Mouse (Mus musculus) left cerebral cortex, adult 18-20 months (tissue): ENCODE data around the gene Cog3. TPM values are rescaled to one million over a fixed set of nuclear protein-coding genes. Genes with fewer than 3 reads are reported as not detected.

Source experiments
- DNase-seq, 2 experiments: peaks; one replicate each; pipeline ENCODE4 v3.0.0; 2021 to 2022; ENCODE audit warnings: low spot score in 2 of 2, mixed read lengths in 1 of 2
- total RNA-seq, 2 experiments: library from RNA; stranded (reverse); gene quantifications; 2 replicates each; pipeline ENCODE4 v1.2.3; 2021

Cog3 gene
- total RNA-seq, 2 experiments from 2014 or later: 24.3 to 25.5 TPM

DNA sequence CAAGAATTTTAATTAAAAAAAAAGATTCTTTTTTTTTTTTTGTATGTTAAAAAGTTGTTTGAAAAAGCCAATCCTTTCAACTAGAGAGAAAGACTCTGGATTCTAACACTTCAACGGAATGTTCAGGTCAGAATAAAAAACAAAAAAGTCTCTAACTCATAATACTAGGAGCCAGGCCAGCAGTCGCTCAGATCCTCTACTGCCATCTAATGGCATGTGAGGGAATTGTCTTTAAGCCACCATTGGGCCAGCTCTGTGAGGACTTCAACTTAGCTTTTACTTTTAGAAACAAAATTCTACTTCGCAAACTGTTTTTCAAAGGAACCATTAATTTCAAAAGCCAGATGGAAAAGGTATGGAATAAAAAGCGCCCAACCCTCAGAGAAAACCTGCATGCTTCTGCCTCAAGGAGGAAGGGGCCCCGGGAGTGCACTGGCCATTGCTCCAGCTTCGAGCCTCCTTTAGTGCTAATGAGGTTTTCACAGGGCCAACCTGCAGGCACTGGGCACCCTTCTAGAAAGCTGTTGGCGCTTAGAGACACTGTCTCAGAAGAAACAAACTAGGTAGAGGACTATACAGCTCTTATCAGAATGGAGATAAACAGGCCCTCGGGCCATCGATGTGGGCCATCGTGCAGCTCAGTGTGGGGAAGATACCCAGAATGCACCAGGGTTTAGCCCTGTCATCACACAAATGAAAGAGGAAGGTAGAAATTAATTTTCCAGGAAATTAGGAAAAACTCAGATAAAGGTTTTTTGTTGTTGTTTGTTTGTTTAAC, 6.9 kb upstream of the Cog3 start:
- peak; percentile 24 to 36 for DNase-seq

DNA sequence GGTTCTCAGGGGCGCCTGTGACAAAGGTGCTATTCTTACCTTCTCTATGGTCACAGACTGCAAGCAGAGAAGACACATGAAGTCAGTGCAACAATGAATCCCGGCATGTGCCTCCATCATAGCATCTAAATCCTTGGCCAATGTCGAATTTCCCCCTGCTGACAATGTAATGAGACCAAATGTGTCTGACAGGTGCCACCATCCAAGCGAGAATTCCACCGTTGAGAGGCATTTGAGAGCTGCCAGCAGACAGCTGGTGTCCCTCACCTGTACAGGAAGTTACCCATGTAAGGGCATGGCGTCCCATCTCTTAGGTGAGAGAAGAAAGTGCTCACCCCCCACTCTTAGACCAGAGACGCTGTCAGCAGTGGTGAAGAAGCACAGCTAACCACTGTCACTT, 4.1 kb upstream of the Cog3 start:
- DNase-seq: no peak

DNA sequence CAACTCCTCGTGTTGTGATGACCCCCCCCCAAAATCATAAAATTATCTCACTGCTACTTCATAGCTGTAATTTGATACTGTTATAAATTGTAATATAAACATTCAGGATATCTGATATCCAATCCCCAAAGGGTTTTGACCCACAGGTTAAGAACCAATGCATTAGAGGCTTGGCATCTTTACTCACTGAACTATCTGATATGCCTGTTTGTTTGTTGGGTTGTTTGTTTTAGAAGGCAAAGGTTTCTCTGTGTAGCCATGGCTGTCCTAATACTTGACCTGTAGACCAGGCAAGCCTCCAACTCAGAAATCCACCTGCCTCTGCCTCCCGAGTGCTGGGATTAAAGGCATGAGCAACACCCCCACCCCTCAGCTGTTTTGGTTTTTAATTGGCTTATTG, 3.5 kb upstream of the Cog3 start:
- DNase-seq: no peak

DNA sequence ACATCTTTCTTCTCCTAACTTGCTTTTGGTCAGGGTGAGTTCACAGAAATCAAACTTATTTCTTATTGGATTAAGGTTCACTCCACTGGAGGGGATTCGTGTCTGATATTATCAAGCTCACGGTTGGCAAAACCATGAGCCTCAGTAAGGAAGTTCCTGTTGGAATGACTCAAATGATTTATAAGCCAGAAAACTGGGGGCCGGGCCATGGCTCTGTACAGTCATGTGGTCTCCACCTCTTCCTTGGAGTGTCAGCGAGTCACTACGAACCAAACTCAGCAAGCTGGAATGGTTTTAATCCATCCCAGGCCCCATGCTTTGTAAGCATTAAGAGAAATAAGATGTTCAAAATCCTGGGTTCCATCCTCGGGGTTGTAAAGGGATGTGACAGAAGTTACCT, 2.7 kb upstream of the Cog3 start:
- no peak for DNase-seq

DNA sequence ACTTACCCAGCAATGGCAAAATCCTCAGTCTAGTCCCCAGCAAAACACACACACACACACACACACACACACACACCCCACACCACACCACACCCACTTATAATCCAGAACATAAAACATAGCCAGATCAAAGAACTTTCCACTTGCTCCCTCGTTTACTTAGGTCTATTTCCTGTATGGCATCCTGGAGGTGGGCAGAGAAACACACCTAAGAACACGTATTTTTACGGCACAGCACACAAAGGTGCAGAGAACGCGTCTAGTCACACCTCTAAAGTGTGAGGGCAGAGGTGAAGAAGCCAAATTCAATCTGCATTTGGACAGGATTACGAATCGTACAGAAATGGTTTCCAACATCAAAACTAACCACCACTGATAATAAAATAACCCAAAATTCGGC, 1.1 kb downstream of the Cog3 start:
- no peak for DNase-seq

DNA sequence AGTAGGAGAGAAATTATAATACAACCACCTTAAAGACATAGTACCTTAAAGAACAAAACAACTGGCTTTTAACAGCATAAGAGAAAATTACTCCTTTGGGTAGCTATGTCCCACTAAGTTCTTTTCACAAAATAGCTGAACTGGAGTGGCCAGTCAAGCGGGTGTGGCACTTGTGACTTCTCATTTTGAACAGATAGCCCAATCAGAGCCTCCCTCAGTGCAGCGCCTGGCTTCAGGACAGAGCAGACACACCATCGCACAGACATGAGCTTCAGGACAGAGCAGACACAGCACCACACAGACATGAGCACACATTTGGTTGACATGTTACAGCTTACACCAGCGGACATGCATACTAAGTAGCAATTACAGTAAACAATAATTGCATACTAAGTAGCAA, 3.3 kb downstream of the Cog3 start:
- DNase-seq: no peak

DNA sequence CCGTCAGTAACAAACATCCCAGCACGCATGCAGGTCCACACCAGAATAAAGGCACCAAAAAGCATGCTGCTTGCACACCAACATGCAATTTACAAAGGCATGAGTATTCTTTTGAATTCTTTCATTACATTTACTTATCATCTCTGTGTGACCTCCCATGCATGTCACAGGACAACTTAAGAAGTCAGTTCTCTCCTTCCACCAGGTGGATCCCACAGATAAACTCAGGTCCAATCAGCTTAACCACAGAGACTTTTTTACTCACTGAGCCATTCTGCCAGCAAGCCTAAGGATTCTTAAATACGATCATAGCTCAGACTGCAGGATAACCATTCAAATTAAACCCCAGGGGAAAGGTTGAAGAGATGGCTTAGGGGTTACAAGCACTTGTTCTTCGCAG, 5.2 kb downstream of the Cog3 start:
- no peak for DNase-seq

DNA sequence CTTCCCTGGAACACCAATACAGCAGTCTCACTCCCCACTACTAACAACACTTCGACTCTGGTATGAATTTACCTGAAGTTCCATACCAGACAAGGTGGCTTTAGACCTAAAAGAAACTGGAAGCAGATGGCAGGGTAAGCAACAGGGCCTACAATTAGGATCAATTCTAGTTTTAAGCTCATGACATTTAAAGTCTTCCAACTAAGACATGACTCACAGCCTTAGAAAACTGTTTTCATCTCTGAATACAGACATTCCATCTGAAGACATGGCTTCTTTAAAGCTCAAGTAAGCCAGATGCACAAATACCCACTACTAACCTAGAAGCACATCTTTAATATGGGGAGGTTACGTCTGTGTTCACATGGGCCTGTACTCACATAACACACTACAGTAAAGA, 6.4 kb downstream of the Cog3 start:
- no peak for DNase-seq

DNA sequence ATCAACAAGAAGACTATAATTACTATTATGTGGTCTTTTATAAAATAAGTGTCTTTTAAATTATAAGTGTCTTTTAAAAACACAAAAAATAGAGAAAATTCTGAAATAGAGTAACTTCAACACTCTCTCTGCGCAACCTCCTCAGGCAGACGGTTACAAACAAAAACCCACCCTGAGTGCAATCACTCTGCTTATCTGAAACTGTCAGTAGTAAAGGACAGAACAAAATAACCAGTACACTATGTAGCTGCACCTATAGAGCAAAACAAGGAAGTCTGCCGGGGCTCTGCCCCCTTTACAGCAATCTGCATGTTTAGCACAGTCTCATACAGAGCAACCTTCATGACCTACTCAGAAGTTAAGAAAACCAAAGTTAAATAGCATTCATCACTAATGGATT, 12.4 kb downstream of the Cog3 start:
- DNase-seq: no peak

DNA sequence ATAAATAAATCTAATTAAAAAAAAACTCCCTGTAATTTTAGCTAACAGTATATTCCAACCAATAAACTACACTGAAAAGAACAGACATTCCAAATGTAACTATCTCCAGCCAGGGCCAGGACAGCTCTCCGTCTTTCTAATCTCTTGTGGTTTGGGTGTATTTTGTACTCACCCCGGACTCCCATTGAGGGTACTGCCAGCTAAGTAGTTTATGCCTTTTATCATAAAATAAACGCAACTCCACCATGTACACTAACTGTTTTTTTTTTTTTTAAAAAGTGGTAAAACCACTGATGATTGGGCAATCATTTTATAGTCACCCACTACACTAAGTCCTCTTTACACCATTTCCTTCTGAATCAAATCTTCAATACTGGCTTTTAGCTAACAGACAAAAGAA, 18.7 kb downstream of the Cog3 start:
- no peak for DNase-seq

DNA sequence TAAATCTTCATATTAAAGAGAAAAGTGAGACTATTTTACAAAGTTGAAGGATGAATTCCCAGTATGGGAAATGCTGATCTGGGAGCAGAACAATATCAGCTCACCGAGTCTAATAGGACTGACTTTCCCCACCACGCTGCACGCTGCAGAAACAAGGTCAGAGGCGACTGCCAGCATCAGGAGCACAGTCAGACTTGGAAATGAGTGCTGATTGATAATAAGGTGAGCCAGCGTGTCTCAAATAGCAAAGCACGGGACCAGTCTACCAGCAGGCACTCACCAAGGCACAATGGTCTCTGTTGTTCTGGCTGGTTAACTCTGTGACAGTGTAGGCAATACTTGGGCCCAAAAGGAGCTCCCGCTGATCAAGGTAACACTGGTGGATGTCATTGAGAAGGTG, 21.7 kb downstream of the Cog3 start:
- no peak for DNase-seq

DNA sequence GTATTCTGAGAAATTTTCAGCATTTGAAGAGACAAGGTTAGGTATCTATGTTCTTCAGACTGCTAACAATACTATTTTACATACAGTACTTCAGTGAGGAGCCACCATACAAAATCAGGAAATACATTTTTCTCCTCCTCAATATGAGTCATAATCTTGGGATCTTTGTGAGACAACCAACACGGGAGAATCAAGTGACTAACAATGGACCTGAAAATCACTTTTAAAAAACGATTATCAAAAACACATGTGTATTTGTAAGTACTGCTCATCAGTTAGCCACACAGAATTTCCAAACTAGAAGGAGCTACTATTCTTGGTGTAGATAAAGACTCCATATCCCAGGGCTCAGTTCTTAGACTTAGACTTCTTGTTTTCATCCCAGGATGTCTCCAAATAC, 23.0 kb downstream of the Cog3 start:
- DNase-seq: no peak

DNA sequence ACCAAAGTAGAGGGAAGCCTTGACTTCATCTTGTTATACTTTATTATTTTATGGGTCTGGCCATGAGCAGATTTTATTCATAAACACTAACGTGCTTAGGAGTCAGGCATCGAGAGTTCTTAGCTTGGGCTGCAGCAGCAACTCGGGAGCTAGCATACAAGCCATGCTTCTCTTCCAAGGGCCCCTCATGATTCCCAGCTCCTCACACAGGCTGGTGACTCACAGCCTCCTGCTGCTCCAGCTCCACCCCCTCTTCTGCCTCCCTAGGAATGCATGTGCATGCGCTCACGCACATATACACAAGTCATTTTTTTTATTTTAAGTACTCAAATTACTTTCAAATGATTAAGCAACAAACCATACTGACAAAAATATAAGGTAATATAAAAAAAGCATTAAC, 26.2 kb downstream of the Cog3 start:
- no peak for DNase-seq

DNA sequence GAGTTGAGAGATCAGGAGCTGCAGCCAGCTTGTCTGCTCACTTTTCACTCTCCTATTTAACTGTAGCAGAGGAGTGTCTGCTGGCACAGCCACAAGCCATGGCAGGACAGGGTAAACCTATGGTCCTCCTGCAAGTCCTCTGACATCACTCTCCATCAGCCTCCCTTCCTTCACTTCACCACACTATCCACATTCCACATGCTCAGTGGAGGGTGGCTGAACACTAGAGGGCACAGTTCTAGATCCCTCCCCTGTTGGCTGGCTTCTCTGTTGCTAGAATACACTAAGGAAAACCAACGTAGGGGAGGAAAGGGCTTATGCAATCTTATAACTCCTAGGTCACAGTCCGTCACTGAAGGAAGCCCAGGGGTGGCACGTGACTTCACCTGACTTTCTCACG, 27.3 kb downstream of the Cog3 start:
- DNase-seq: no peak

DNA sequence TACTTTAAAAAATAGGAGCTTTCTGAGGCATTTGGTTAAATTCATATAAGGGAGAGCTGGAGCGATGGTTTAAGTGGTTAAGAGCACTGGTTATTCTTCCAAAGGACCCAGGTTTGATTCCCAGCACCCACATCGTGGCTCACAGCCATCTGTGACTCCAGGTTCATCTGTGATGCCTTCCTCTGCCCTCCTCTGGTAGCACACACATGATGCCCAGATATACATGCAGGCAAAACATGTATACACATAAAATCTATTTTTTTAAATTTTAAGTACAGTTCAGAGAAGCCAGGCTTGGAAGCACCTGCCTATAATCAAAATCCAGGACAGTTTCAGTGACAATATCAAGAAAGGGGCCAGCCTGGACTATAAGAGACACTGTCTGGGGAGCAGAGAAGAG, 31.5 kb downstream of the Cog3 start:
- DNase-seq: no peak

DNA sequence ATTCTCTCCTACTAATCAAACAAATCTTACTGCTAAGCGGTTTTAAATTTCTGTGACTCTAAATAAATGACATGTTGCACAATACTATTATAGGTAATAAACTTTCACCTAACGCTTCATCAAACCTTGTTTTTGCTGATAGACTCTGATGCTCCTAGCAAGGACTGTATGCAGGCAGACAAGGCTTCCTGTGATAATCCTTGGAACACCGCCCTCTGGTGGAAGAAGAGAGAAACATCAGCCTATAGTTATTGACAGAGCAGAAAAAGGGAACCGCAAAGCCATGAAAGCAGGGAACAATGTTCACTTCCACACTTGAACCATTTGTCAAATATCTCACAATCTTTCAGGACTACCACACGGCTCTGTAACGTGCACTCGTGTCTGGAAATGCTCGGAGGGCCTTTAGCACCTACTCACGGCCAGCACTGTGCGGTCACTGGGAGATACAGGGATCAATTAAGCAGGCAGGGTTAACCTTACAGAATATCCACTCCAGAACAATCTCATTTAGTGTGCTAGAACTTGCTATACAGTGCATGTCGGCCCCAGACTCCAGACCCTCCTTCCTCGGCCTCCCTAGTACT, 32.2 kb downstream of the Cog3 start:
- DNase-seq: peak; percentile 60 to 62

DNA sequence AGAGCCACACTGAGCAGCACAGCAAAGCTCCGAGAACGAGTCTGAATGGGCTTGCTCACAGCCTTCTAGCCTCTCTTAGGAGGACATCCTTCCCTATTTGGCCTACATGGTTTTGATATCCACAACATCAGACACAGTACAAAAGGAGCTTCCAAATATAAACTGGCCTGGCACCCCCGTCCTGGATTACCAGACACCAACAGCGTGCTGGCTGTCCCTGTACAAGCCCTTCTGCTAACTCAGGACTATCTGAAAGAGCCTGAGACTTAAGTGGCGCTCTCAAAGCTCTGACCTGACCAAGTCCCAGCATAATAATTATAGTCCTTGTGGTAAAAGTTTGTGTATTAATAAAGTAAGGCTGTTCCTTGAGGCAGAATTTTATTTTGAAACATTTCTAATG, 34.2 kb downstream of the Cog3 start:
- DNase-seq: no peak

DNA sequence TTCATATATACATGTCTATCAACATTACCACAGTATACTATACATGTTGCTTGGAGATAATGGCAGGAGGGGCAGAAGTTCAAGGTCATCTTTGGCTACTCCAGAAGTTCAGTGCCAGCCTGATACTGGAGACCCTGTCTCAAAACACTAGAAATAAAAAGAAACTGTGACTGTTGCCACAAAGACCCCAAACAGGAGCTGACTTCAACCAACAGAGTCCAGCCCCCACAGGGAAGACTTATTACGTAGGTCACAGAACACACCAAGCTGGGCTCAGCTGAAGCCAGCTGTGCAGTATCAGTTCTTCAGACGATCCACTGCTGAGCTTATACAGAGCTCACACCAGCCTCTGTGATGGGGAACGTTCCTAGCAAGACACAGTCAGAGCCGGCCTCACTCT, 37.9 kb downstream of the Cog3 start:
- no peak for DNase-seq

DNA sequence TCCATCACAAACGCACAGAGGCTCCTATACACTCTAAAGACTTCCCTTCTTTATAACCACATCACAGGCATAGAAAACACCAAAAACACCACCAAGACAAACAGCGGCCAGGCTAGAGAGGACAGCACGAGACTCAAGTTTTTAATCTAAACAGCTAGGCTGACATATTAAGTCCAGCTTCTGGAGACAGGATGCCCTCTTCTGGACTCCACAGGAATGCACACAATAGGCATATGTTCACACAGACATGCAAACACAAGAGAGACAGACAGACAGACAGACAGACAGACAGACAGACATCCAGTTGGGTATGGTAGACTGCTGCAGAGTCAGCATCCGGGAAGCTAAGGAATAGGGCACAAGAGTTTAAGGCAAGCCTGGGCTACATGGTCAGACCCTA, 40.7 kb downstream of the Cog3 start:
- no peak for DNase-seq

DNA sequence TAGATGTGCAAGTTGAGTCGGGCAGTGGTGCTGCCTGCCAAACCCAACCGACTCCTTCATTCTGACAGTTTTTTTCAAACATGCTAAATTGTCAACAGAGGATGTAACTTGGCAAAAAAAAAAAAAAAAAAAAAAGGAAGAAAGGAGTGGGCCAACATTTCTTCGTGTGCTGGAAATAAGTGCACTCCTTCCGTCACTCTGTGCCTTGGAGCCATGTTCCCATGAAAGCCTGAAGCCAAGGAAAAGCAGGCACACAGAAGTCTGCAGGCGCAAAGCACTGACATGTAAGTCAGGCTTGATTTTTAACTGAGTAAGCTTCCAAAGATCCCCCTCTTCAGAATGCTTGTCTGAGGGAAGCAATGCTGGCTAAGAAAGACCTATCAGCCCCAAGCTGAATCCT, 41.6 kb downstream of the Cog3 start:
- no peak for DNase-seq

DNA sequence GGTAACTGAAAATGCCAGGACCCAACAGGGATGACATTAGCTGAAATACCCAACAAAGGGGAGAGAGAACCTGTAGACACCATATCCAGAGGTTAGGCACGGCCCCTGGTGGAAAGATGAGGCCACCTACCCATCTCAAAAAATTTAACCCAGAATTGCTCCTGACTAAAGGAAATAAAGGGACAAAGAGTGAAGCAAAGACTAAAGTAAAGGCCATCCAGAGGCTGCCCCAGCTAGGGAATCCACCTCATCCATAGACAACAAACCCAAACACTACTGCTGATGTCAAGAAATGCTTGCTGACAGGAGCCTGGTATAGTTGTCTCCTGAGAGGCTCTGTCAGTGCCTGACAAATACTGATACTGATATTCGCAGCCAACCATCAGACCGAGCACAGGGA, 42.6 kb downstream of the Cog3 start:
- no peak for DNase-seq

DNA sequence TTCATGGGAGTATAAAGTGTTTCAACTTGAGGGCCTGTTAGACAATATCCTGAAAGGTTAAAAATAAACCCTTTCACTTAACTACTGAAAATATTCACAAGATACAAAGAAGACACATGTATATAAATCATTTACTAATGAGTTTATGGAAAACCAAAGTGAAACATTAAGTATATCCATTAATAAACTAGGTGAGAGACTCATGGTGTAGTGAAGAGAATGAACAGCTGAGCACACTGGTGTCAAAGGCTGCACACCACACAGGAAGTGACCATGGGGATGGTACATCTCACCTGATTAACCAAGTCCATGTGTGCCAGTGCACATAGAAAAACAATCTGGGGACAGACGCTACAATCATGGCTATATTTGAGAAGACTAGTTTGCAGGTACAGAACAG, 45.3 kb downstream of the Cog3 start:
- no peak for DNase-seq

DNA sequence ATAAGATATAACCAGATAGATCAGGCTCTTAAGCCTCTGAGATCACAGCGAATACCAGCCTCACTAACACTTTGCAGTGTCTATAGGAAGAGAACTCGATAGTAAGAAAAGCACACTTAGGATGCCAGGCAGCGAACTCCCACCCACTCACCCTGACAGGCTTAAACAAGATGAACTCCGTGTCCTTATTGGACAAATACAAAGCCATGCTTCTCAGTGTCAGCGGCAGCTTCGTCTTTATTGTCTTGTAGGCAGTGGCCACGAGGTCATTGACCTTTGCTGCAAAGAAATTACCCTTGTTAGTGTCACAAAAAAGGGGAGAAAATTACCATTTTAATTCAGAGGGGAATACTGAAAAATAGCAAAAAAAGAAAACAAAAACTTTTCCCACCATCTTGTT, 46.5 kb downstream of the Cog3 start:
- no peak for DNase-seq
